Mouse (Mus musculus) cerebellum, adult 18-20 months (tissue): ENCODE data around the gene Mmp11.

Experiments used
- DNase-seq, 2 experiments: peaks; one replicate each; pipeline ENCODE4 v3.0.0; 2021

Gene Mmp11

DNA sequence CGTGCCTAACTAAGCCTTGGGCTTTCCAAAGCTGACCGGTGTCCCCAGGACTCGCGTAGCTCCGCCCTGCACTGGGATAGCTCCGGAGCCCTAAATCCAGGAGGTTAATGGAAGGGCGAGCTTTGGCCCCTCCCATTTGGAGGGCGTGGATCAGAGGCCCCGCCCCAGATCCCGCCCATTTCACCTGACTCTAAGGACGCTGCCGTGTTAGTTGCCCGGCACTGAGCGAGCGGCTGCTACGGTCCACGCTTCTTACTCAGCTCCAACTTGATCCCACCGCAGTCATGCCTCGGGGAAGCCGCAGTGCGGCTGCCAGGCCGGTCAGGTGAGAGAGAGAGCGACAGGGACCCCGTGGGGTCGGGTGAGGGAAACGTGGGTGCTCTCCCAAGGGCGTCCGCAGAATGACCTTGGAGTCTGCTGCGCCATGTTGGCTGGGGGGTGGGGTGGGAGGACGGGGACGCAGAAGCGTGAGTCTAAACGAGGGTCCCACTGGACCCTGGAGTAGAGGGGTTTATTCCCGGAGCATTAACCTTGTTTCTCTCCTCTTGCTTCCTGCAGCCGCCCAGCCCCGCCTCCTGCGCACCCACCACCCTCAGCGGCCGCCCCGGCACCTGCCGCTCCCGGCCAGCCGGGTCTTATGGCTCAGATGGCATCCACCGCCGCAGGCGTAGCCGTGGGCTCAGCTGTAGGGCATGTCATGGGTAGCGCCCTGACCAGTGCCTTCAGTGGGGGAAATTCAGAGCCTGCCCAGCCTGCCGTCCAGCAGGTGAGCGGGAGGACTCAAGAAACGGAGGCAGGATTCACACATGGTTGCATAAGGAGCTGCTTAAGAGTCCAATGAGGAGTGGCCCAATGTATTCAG, at the start of gene Mmp11:
Mmp11 (minus strand) TSS at position 817 of the 862 bp plus-strand sequence.
- DNase-seq: peak; percentile 88 to 89

DNA sequence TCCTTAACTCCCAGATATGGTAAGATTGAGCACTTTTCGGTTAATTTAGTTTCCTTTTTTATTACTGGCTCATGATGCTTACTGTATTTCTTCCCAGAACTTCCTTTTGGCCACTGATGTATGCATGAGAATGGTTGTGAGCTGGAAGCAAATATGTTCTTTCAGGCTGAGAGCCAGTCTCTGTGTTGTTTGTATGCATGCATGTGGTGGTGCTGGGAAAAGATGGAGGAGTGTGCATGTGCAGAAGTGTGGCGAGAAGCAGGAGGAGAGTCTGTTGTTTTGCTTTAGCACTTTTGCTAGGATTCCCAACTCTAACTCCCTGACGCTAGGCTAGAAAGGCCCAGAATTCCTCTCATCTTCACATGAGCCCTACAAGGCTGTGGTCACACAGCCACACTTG, 43.1 kb upstream of the Mmp11 start:
- no peak for DNase-seq

DNA sequence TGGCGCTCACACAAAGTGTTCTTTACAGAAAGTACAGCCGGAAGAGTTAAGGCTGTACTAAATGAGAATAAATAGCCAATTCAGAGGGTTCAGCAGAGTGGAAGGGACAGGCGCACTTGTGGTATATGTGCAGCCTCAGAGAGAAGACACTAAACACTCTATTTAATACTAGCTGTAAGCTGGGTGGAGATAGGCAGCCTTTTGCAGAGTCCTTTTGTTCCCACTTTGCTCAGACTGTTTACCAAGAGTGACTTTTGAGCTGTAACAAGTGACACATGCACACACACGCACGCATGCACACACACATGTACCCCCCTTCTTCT, 42.5 kb upstream of the Mmp11 start:
- DNase-seq: no peak

DNA sequence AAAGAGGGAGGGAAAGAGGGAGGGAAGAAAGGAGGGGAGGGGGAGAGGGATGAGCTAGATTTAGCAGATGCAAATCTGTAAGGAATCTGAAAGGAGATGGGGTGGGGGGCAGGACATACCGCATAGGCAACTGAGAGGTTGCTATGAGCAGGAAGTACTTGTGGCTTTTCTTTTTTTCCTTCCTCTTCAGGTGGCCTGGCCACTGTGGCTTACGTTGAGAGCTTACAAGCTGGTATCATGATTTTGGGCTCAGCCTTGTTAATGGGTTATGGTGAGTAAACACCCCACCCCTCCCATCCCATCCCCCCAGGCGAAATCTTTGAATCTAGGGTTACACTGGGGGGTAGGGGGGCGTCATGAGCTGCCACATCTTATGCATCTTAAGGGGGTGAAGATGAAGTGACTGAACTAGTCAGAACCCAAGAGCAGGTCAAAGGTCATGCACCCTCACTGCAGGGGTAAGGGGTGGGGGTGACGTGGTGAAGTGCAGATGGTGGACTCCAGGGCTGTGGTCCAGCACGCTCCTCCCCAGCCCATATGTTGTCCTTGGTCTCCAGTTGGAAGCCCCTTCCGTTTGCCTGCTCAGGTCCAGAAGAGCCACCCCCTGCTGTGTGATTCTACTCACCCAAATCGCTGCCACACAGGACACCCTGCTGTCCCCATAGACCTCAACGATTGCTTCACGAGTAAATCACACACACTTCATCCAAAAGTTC, 42.0 kb upstream of the Mmp11 start:
- DNase-seq: no peak

DNA sequence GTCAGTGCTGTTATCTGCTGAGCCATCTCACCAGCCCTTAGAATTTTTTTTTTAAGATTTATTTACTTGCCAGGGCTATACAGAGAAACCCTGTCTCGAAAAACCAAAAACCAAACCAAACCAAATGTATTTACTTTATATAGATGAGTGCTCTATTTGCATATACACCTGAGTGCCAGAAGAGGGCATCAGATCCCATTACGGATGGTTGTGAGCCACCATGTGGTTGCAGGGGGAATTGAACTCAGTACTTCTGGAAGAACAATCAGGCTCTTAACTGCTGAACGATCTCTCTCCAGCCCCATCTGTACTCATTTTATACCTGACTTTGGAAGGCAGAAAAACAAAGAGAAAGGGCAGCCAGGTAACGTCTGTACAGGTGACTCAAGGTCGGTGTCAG, 38.9 kb upstream of the Mmp11 start:
- DNase-seq: peak; percentile 27 to 42

DNA sequence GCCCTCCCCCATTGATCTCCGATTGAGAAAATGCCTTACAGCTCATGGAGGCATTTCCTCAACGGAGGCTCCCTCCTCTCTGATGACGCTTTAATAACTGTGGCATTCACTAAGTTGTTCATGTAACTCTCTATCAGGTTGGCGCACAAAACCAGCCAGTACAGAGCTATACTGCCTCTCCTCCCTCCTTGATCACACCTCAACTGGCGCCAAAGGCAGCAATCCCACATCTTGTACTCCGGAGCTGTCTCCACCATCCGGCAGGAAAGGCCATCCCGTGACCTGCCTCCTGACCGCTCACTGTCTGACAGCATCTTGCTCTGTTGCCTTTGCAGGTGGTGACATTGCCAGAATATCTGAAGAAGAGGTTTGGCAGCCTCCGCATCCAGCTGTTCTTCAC, 37.5 kb upstream of the Mmp11 start:
- DNase-seq: no peak

DNA sequence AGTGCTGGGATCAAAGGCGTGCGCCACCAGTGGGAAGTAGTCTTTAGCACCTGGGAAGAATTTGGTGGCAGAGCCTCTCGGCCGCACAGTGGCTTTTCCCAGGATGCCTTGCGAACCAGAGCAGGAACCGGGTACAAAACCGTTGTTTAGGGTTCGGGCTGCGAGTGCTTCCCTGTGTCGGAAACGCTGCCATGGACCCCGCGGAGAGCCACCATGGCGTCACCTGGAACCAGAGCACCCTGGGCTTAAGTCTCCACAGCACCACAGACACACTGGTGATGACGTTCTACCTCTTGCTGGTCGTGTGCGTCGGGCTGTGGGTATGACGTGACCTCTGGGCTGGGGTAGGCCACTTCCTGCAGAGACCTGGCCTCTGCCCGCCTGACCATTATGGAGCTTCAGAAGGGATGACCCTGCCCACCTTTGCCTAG, 18.1 kb upstream of the Mmp11 start, which contains the start of gene Gm5134:
Gm5134 (plus strand) TSS at position 134 of the 431 bp plus-strand sequence.
- no peak for DNase-seq

DNA sequence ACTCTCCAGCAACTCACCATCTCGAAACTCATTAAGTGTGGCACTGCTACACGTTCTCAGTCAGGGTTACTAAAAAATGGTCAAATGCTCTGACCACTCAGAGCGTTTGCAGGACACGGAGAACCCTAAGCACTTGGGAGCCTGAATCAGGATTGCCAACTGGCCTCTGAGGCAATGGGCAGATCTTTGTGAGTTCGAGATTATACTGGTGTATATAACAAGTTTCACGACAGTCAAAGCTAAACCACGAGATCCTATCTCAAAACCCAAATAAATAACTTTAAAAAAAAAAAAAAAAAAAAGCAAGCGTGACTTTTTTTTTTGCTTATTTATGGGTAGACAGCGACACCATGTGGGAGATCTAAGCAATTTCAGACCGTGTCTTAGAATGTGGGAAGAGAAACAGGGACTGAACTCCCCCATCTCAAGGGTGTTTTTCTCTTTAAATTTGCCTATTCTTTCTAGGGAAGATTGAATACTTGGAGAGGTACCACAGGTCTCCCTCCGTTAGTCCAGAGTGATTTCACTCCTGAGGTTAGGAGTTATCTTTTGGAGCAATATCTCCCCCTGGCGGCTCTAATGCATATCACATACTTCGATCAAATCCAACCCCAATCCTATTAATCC, 15.2 kb upstream of the Mmp11 start:
- DNase-seq: peak; percentile 54 to 73

DNA sequence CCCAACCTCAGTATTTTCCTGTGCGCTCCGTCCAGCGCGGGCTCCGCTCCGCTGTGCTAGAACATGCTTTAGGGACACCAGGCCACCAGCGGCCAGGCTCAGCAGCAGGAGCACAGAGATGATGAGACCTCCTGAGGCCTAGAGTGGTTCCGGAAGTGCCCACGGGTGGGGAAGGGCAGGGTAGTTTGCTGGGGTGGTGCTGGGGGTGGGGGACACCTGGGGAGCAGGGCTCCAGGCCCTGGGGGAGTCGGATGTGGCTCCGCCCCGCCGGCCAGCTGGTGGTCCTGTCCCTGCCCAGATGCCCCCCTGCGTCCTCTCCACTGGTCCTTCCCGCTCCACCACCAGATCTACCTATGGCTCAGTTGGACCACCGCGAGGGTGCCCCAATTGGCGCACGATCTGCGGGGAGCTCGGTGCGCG, 14.5 kb upstream of the Mmp11 start:
- no peak for DNase-seq

DNA sequence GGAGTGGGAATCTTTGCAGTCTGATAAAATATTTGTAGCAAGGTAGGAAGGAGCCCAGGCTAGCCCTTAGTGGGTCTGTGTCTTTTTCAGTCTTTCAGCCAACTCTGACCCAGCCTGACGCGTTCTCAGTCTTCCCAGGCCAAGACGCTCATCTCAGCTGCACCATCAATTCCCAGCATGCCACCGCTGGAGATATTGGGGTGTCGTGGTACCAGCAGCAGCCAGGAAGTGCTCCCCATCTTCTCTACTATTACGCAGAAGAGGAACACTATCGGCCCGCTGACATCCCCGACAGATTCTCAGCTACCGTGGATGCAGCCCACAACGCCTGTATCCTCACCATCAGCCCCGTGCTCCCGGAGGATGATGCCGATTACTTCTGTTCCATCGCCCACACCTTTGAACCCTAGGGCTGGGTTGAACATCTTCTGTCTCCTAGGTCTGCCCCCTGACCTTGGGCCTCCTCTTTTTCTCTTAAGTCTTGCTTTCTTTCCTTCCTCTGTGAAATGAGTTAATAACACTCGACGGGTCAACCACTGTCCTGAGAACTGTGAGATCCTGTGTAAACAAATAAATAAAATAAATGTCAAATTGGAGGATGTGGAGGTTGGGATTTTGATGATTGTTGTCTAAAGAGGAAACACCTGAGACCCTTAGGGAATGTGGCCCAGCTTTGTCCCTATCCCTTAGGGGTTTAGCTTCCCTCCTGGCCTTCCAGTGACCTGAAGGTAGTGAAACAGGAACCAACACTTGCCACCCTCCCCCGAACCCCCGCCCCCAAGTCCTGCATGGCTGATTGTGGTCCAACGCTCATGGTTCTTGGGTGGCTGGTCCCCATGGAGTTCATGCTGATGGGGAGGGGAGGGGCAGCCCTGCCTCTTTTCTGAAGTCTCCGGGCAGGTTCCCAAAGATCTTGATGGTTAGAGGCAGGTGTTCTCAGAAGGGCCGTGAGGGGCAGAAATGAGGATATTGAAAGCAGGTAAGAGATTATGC, 13.1 kb upstream of the Mmp11 start:
- DNase-seq: no peak

DNA sequence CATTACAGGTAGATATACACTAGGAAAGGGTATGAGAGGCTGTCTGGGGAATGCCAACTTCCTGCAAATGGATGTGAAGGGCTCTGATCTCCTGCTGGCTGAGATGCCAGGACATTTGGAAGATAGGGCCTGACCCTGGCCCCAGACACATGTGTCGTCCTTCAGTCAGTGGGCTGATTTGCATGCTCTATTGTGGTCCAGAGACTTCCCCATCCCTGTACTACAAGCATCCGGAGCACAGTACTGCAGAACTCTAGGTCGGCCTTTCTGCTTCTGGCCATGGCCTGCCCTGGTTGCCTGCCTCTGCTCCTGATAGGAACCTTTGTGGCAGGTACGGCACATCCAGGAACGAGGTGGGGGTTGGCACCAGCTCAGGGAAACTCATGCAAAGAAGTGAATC, 11.8 kb upstream of the Mmp11 start:
- no peak for DNase-seq

DNA sequence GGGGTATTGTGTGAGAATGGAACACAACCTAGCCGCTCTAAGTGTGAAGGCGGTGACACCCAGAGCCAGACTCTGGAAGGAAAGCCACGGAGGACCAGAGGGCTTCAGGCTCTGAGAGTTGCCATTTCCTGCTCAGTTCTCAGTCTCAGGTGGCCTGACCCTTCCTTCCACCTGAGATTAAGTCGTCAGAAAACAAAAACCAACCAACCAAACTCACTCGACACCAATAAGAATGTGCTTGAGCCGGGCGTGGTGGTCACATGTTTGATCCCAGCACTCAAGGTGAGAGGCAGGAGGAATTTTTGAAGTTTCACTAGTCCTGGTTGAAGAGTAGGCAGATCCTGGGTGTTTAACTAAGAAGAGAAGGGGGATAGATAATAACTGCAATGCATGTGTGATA, 9.6 kb upstream of the Mmp11 start:
- no peak for DNase-seq

DNA sequence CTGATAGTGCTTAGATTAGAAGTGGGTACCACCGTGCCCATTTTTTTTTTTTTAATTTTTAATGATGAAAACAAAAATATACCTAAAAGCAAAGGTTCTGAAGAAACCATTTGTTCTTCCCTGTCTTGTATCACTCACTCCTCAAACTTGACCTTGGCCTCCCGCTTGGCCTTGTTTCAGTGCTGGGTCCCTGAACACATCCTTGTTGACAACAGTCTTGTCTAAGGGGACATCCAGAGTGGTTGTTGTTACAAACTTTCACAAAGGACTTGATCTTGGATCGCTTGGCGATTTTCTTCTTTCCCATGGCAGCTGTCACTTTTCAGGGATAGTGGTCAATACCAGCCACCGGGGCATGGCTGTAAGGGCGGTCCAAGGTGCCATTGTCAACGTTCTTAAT, 8.9 kb upstream of the Mmp11 start:
- DNase-seq: no peak

DNA sequence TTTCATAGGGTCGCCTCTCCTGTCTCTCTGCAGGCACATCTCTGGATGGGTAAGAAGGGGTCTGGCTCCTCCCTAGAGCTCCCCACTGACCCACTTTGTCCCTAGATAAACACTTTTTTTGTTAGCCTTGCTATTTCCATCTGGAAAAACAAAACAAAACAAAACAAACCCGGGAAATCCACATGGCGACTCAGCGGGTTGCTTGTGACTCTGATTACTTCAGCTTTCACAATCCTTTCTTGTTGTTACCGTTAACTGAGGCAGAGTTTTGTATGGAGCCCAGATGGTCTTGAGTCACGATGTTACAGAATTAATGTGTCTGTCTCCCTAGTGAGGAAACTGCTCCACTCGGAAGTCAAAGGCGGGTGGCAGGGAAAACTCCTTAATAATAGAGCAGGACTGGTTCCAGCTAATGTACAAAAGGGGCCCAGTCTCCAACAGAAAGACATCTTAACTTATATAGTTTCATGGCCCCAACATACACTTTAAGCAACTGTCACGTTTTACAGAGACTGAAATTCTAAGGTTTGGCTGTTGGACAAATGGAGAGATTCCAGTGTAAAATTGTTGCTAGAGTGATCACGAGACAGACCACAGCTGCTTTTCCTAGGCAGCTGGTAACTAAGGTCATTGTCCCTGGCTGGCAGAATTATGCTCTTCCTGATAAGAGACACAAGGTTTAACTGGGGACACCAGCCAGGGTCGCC, 7.9 kb upstream of the Mmp11 start:
- no peak for DNase-seq

DNA sequence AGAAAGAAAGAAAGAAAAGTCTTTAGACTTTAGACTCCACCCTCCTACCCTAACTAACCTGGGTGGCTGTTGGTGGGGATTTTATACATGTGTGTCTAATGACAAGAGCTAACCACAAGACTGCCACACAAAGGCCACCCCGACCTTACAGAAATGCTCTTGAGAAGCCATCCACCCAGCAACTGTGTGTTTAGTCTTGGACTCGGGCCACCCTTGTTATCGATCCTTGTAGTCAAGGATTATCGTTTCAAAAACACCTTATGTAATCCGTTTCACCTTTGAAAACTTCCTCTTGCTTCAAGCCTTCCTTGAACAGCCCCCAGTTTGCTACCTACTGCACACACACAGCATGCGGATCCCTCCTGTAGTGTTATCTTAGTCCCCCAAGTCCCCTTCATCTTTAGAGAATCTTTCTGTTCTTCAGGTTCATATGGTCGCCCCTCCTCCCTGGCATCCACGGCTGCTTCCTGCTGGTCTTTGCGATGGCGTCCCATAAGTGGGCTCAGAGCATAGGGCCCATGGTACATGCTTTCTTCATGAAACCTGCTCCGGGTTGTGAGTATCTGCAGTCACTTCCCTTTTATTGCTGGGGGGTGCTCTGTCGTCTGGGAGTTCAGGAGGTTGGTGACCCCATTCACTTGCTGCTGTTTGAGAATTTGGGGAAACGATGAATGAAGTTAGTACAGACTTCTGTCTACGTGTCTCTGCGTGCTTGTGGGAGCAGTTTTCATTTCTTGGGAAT, 6.6 kb upstream of the Mmp11 start, which contains the start of gene Vpreb3:
Vpreb3 (plus strand) TSS at position 322 of the 742 bp plus-strand sequence.
- no peak for DNase-seq

DNA sequence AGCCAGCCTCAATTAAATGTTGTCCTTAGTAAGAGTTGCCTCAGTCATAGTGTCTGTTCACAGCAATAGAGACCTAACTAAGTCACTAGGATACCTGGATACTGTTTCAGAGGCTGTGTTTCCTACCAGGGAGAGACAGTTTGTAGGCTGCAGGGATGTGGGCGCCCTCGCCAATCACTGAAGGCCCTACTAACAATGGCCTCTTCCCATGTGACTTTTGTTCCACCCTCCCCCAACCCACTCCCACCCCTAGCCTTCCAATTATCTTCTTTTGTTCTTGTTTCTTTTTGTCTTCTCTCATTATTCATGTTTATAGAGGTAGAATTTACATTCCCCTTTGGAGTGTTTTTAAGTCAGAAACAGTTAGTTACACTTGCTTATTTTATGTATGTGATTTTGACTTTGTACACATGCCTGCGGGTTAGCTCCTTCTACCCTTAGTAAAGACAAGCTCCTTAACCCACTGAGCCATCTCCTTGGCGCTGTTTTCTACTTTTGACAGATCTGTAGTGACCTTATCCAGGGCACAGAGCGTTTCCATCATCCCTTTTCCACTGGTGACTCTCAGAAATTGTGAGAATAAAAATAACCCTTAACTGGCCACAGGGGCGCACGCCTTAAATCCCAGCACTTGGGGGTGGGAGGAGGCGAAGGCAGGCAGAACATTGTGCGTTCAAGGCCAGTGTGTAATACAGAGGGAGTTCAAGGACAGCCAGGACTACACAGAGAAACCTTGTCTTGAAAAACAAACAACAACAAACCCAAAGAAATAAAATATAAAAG, 4.9 kb upstream of the Mmp11 start:
- no peak for DNase-seq

DNA sequence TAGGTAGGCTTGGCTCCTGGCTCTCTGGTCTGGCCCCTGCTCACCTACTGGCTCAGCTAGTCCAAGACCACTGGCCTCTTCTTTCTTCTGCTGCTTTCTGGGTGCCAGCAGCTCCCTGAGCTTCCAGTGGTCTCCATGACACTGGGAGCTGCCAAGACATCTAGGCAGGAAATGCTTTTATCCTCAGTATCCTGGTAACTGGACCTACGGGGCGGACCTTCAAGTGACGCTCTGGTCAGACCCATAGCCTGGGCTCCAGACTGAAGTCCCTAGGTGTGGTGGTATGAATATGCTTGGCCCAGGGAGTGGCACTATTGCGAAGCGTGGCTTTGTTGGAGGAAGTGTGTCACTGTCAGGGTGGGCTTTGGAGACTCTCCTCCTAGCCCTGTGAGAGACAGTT, 4.2 kb upstream of the Mmp11 start, which contains the start of gene Gm867:
Gm867 (minus strand) TSS at position 153 of the 400 bp plus-strand sequence.
- DNase-seq: no peak

DNA sequence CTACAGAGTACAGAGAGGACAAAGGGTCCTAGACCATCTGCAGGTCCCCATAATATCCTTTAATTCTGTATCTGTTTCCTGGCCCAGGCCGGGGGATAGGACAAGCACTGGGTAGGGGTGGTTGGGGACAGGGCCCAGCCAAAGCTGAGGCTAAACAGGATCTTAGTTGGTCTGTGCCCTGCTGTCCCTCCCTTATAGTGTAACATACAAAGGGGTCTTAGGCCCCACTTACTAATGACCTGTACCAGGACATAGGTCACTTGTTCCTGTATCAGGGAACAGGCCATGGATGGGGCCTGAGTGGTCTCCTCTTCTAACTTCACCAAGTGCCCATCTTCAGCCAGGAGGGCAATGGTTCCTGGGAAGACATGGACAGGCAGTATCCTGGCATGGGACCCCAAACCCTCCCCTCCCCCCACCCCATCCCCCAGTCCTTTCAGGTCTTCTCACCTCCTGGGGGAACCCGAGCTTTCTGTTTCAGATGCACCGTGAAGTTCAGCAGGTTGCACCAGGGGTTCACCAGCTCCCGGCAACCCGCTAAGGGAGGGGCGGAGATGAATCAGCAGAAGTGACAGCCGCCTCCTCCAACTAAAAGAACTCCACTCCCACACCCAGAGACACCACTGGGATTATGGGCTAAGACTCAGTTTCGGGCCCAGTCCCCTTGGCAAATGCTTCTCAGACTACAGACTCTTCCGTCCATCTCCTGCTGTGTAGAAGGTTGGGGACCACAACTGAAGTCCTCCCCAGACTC, 3.4 kb upstream of the Mmp11 start:
- no peak for DNase-seq
